Mouse (Mus musculus) lung, postnatal 0 days (tissue): ENCODE measurements around the gene Nup107. TPM values are rescaled to one million over a fixed set of nuclear protein-coding genes. Genes with fewer than 3 reads are reported as not detected.

Source experiments
- ATAC-seq: fragments of 200-750 bp; cut with Nextera tagmentation; 2 replicates; pipeline ENCODE4 v1.8.0; 2017; ENCODE audit warnings: moderate library complexity
- DNase-seq: peaks from one replicate; pipeline ENCODE4 v3.0.0-alpha.2; 2016; ENCODE audit warnings: low spot score
- H3K27ac ChIP-seq: fragments of 300-500 bp; sonication (generic); 2 replicates; pipeline ENCODE4 v1.5.1; 2014; ENCODE audit warnings: antibody characterized with exemption, mild to moderate bottlenecking, low read length, mixed read lengths
- H3K27me3 ChIP-seq: fragments of 300-500 bp; sonication (generic); replicated peaks from 2 replicates; pipeline ENCODE4 v1.6.1; 2014; ENCODE audit warnings: low read length, mixed read lengths; ENCODE audit not compliant: insufficient read depth
- H3K36me3 ChIP-seq: fragments of 300-500 bp; sonication (generic); 2 replicates; pipeline ENCODE4 v1.6.1; 2014; ENCODE audit warnings: low read length, mixed read lengths; ENCODE audit not compliant: insufficient read depth
- H3K4me1 ChIP-seq: fragments of 300-500 bp; sonication (generic); 2 replicates; pipeline ENCODE4 v1.6.1; 2014; ENCODE audit warnings: antibody characterized with exemption, low read depth, low read length, mixed read lengths; ENCODE audit not compliant: insufficient read depth
- H3K4me2 ChIP-seq: fragments of 300-500 bp; sonication (generic); replicated peaks from 2 replicates; pipeline ENCODE4 v1.6.1; 2014; ENCODE audit warnings: low read depth, mild to moderate bottlenecking, low read length, moderate library complexity, mixed read lengths
- H3K4me3 ChIP-seq: fragments of 300-500 bp; sonication (generic); 2 replicates; pipeline ENCODE4 v1.5.1; 2014; ENCODE audit warnings: low read depth, low read length
- H3K9ac ChIP-seq: fragments of 300-500 bp; sonication (generic); replicated peaks from 2 replicates; pipeline ENCODE4 v1.6.1; 2014; ENCODE audit warnings: low read depth, mild to moderate bottlenecking
- H3K9me3 ChIP-seq: fragments of 300-500 bp; sonication (generic); 2 replicates; pipeline ENCODE4 v1.6.1; 2016; ENCODE audit warnings: low read length, mixed read lengths
- CTCF ChIP-seq: IDR thresholded peaks from 2 replicates; pipeline ENCODE4 v1.5.1; 2016; ENCODE audit warnings: antibody characterized with exemption, mild to moderate bottlenecking
- EP300 ChIP-seq: IDR thresholded peaks from 2 replicates; pipeline ENCODE4 v1.6.1; 2016; ENCODE audit warnings: antibody characterized with exemption, mild to moderate bottlenecking, control low read depth
- WGBS: fragments of 180-500 bp; shearing (Covaris S2); extraction: QIAGEN DNeasy Blood & Tissue Kit; methylation state at CpG from one replicate; pipeline ENCODE4 v1.1.7; 2014; 5-methylcytosine and 5-hydroxymethylcytosine counted together
- polyA plus RNA-seq: library from polyadenylated mRNA; unstranded; fragments of >200 nt; fragmentation: Nextera tagmentation; extraction: Ambion mirVana; gene quantifications from 2 replicates; pipeline ENCODE4 v1.2.1, GENCODE M21; 2015

The Nup107 gene
- polyA plus RNA-seq, 1 experiment from 2014 or later = 15.2 TPM

GRCm38 (mm10) chr10:117765116-117765894 lies 27.2 kb downstream of the Nup107 start:
- TF ChIP-seq EP300 = no peak
- TF ChIP-seq CTCF = no peak

GRCm38 (mm10) chr10:117764598-117764997 lies 27.9 kb downstream of the Nup107 start:
- no peaks in the 10 kb centered on the region for H3K27me3 ChIP-seq
- H3K27ac ChIP-seq = no peak overlapping the region
- no peak overlapping the region for H3K9ac ChIP-seq
- H3K4me3 ChIP-seq = no peak overlapping the region
- WGBS = 69% methylated on average over 6 of the region's 6 CpGs
- no peaks in the 10 kb centered on the region for H3K4me1 ChIP-seq
- ATAC-seq = peak; percentile 92
- no peak overlapping the region for H3K4me2 ChIP-seq
- no peaks in the 10 kb centered on the region for H3K9me3 ChIP-seq
- TF ChIP-seq EP300 (peak; percentile 50; the same call in 1 of the 2 replicates), CTCF (no peak)
- H3K36me3 ChIP-seq = peaks cover 16% of the 10 kb centered on the region
- DNase-seq = peak; percentile 77

More at GRCm38 (mm10) chr10:117765116-117765894, 27.2 kb downstream of the Nup107 start:
- 91% methylated on average over 11 of the region's 11 CpGs for WGBS
- Histone ChIP-seq H3K4me2 (no peak overlapping the region), H3K4me3 (no peak overlapping the region), H3K27ac (no peak overlapping the region), H3K4me1 (no peaks in the 10 kb centered on the region), H3K9me3 (no peaks in the 10 kb centered on the region), H3K27me3 (no peaks in the 10 kb centered on the region), H3K36me3 (peaks cover 23% of the 10 kb centered on the region), H3K9ac (no peak overlapping the region)
- DNase-seq (no peak), ATAC-seq (no peak)

GRCm38 (mm10) chr10:117763588-117764190 lies 28.8 kb downstream of the Nup107 start:
- 96% methylated on average over 16 of the region's 16 CpGs for WGBS
- Histone ChIP-seq H3K27me3 (no peaks in the 10 kb centered on the region), H3K4me2 (no peak overlapping the region), H3K9ac (no peak overlapping the region), H3K27ac (no peak overlapping the region), H3K36me3 (peaks cover 18% of the 10 kb centered on the region), H3K4me1 (no peaks in the 10 kb centered on the region), H3K9me3 (no peaks in the 10 kb centered on the region), H3K4me3 (no peak overlapping the region)
- no peak for TF ChIP-seq CTCF
- TF ChIP-seq EP300 = no peak
- ATAC-seq (no peak), DNase-seq (no peak)

- TF ChIP-seq EP300 (no peak), CTCF (no peak)
- Histone ChIP-seq H3K9me3 (no peaks in the 10 kb centered on the region), H3K36me3 (peaks cover 24% of the 10 kb centered on the region), H3K4me1 (no peaks in the 10 kb centered on the region), H3K9ac (no peak overlapping the region), H3K27ac (no peak overlapping the region), H3K27me3 (no peaks in the 10 kb centered on the region), H3K4me2 (no peak overlapping the region), H3K4me3 (no peak overlapping the region)
- DNase-seq = no peak
- ATAC-seq = no peak
- 95% methylated on average over 12 of the region's 12 CpGs for WGBS
Measured at GRCm38 (mm10) chr10:117762966-117763365, 29.5 kb downstream of the Nup107 start.

GRCm38 (mm10) chr10:117762281-117762830 lies 30.1 kb downstream of the Nup107 start:
- no peak overlapping the region for H3K4me2 ChIP-seq
- peaks cover 27% of the 10 kb centered on the region for H3K36me3 ChIP-seq
- no peak overlapping the region for H3K9ac ChIP-seq
- no peak overlapping the region for H3K27ac ChIP-seq
- TF ChIP-seq EP300 (no peak), CTCF (no peak)
- H3K9me3 ChIP-seq = no peaks in the 10 kb centered on the region
- no peaks in the 10 kb centered on the region for H3K27me3 ChIP-seq
- H3K4me3 ChIP-seq = no peak overlapping the region
- ATAC-seq (no peak), DNase-seq (no peak)
- no peaks in the 10 kb centered on the region for H3K4me1 ChIP-seq
- WGBS = 94% methylated on average over 2 of the region's 2 CpGs

- WGBS = 91% methylated on average over 6 of the region's 6 CpGs
- no peak overlapping the region for H3K27ac ChIP-seq
- no peak overlapping the region for H3K9ac ChIP-seq
- peaks cover 30% of the 10 kb centered on the region for H3K36me3 ChIP-seq
- H3K27me3 ChIP-seq = no peaks in the 10 kb centered on the region
- no peak for DNase-seq
- TF ChIP-seq CTCF (no peak), EP300 (no peak)
- H3K4me1 ChIP-seq = no peaks in the 10 kb centered on the region
- no peak overlapping the region for H3K4me2 ChIP-seq
- no peak overlapping the region for H3K4me3 ChIP-seq
- no peak for ATAC-seq
- H3K9me3 ChIP-seq = no peaks in the 10 kb centered on the region
Measured at GRCm38 (mm10) chr10:117761551-117761950, 31.0 kb downstream of the Nup107 start.
